Mouse (Mus musculus) retina, postnatal 1 day (tissue): ENCODE results near the gene Dusp11.
A peak's percentile ranks its signal among the peaks of the same experiment; 100 is the strongest.
"Not testable (repeated sequence)": the region's sequence is repeated elsewhere in the genome, so short reads cannot be mapped to it uniquely, and the experiment has no call there.

ENCODE experiments used
- DNase-seq: peaks from one replicate; pipeline ENCODE4 v3.0.0-alpha.2; 2012

Gene Dusp11

DNA sequence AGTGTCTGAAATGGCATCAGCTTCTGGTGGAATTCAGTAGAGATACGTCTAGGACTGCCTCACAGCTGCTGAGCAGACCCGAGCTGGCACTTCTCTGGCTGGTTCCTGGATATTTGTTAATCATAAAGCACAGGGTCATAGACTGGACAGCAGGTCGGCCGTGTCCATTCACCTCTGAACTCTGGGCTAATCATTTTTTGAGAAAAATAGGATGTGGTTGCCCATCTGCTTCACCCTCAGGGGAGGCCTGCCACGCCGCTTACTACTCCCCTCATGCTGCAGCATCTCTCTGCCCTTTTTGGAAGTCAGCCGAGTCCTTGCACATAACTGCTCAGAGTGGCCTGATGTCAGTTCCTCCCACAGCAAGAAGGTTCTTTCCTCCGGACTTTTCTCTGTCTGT, 27.4 kb downstream of the Dusp11 start:
- no peak for DNase-seq

DNA sequence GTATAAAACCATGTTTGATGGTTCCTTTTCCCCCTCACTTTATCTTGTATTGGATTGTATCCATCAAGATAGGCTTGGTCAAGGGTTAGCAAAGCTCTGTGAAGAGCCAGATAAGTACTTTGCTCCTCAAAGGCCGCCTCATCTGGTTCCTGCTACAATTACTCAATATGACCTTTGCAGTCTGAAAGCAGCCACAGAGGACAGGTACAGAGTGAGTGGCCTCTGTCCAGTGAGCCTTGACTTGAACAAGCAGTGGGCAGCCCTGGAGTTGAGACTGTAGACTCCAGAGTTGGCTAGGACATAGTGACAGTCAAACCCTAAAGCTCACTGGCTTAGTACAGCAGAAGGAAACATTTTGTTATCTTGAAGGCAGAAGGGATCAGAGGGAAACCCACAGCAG, 32.2 kb downstream of the Dusp11 start:
- DNase-seq, result no peak

- DNase-seq, result no peak
These were observed 33.7 kb downstream of the Dusp11 start for GRCm38 (mm10) chr6:85927476-85928464.

DNA sequence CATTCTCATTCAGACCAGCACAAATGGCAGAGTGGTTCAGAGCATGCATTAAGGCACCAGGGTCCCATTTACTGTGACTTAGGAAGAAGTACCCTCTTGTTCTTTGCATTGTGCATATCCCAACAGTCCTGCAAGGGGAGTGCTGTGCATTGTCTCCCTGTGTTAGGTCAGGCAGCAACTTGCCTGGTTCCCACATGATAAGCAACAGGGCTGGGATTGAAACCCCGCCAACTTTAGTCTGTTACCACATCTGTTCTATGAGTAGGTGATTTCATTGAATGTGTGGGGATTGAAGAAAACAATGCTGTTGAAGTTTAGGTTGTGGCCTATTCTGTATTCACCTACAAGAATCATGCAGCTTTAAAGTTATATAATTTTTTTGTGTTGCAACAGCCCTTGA, 34.8 kb downstream of the Dusp11 start:
- no peak for DNase-seq

- DNase-seq, result no peak
These were observed 37.8 kb downstream of the Dusp11 start for GRCm38 (mm10) chr6:85923643-85924042.

DNA sequence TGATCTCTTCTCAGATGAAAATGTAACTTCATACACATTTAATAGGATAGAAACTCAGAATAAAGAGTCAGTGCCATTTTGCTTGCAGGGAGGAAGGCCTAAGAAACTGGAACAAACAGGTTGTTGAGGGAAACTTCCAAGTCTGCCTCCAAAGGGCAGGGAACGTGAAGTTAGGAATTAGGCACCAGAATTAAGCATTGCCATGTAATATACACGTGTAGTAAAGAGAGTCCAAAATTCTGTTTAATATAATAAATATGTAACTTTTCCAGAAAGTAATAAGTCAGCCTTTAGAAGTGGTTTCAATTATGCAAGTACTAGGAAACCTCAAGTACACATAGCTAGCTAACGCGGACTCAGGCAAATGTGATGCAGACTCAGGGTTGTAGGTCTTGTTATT, 42.1 kb downstream of the Dusp11 start:
- no peak for DNase-seq

DNA sequence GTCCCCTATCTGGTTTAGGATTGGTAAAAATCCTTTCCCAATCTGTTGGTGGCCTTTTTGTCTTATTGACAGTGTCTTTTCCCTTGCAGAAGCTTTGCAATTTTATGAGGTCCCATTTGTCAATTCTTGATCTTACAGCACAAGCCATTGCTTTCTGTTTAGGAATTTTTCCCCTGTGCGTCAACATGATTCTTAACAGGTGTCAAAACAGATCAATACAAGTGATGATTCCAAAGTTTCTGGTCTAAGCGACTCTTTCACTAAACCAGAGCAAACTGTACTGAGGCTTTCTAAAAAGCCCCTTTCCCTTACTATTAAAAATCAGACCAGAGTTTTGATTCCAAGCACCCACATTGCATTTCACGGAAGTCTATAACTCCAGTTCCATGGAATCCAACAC, 43.1 kb downstream of the Dusp11 start:
- DNase-seq, result not testable (repeated sequence)

DNA sequence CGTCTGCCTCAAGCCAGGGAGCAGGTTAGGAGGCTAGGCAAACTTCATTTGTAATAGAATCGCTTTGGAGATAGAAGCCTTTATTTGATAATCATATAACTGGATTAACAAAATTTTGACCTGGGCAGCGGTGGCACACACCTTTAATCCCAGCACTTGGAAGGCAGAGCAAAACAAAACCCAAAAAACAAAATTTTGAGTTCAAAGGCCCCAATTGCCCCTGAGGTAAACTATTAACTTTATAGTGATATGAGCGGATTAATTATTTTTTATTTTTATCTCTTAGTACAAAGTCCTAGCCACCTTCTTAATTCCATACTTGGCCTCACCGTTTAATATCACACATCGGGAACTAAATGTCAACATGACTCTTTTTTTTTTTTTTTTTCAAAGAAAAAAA, 44.9 kb downstream of the Dusp11 start:
- DNase-seq, result no peak

GRCm38 (mm10) chr6:85915539-85916513, 45.6 kb downstream of the Dusp11 start, which contains the start of gene Nat8f1:
Gene Nat8f1, minus strand, starts transcription at chr6:85915687.
- peak; percentile 94 for DNase-seq

- no peak for DNase-seq
These were observed 46.3 kb downstream of the Dusp11 start for GRCm38 (mm10) chr6:85915141-85915538.

GRCm38 (mm10) chr6:85911587-85911986, 49.9 kb downstream of the Dusp11 start, which contains the start of gene Tprkb:
Gene Tprkb, plus strand, starts transcription at chr6:85911865.
- DNase-seq, result no peak

DNA sequence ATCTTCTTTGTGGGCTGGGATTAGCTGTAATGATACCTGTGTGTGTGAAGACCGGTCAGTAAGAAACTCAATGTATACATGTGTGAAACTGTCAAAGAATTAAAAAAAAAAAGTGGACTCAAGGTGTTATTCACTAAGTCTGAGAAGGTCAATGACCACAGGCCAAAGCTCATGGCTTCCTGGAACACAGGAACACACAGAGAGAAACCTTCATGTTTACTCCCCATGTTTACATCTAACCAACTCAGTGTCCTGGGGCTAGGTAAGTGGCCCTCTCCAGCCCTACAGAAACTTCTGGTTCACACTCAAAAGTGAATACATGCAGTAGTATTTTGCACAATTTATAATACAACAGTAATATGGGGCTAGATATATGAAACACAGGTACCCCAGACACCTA, 51.8 kb downstream of the Dusp11 start:
- no peak for DNase-seq

DNA sequence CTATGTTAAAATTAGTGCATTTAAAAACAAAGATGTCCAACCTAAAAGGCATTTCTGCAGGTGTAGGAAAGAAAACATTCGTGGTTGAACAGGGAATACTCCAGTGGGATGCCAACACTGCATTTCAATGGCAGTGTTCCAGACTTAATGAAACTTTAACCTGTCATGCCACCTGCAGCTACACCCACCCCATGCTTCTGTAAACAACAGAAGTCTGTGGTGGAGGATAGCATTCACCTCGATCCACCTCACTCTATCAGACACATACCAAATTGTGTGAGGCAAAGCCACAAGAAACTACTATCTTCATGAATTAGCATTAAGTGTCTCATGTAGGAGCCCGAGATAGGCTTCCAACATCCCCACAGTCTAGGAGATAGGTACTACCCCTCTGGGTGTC, 53.1 kb downstream of the Dusp11 start:
- no peak for DNase-seq

- DNase-seq, result not testable (repeated sequence)
These were observed 54.5 kb downstream of the Dusp11 start for GRCm38 (mm10) chr6:85906911-85907351.

GRCm38 (mm10) chr6:85904642-85905061, 56.8 kb downstream of the Dusp11 start, which contains the start of gene Nat8f4:
Gene Nat8f4, minus strand, starts transcription at chr6:85904884.
- peak; percentile 70 for DNase-seq

DNA sequence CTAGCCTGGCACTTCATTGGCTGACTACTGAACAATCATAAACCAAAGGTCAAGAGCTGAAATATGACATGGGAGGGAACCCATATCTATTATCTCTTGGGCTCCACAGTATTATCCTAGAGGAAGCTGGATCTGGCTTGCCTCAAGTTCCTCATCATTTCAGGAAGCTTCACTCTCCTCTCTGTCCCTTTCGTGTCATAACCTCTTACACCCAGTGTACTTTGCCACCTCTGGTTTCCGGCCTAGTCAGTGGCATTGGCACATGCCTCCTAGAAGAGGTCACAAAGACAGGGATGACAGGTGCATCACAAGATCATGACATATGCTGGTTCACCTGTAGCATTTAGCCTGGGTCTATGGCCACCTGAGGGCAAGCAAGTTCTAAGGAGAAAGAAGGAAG, 59.2 kb downstream of the Dusp11 start:
- DNase-seq, result no peak

GRCm38 (mm10) chr6:85898596-85899475, 62.6 kb downstream of the Dusp11 start:
- not testable (repeated sequence) for DNase-seq

DNA sequence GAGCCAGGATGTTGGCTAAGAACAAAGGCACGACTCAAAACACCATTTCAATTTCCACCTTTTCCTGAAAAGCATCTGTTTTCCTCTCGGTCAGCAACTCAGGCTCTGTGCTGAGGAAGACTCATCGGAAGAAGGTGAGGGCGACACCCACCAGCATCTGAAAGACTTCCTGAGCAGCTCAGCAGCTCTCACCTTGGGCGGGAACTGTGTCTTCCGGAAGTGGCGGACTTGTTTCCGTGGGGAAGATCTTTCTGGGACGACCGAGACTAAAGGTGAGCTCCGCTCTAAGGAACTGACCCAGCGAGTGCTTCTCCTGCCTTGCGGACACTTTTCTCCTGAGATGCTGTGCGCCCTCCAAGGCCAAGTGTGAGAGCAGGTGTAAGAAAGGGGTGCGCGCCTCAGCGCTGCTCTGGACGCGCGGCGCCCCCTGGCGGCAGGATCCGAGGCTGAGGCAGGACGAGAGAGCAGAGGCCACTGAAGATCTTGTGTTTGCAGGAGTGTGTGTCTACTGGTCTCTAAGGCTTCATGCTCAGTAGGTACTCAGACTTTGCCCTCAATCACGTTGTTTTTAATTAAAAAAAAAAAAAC, 66.3 kb downstream of the Dusp11 start:
- peak; percentile 6 for DNase-seq
